Mouse (Mus musculus) hindbrain, postnatal 0 days (tissue): ENCODE measurements around the gene Iffo2. TPM values are rescaled to one million over a fixed set of nuclear protein-coding genes. Genes with fewer than 3 reads are reported as not detected.
A peak's percentile ranks its signal among the peaks of the same experiment; 100 is the strongest.
"Not testable (repeated sequence)": the region's sequence is repeated elsewhere in the genome, so short reads cannot be mapped to it uniquely, and the experiment has no call there.

ENCODE experiments used
- ATAC-seq: fragments of 200-750 bp; cut with Nextera tagmentation; 2 replicates; pipeline ENCODE4 v1.8.0; 2017; ENCODE audit warnings: mild to moderate bottlenecking, moderate TSS enrichment, moderate library complexity
- DNase-seq: peaks from one replicate; pipeline ENCODE4 v3.0.0-alpha.2; 2015; ENCODE audit warnings: low spot score
- H3K27ac ChIP-seq: fragments of 300-500 bp; sonication (generic); 2 replicates; pipeline ENCODE4 v1.5.1; 2014; ENCODE audit warnings: mild to moderate bottlenecking
- H3K27me3 ChIP-seq: fragments of 300-500 bp; sonication (generic); 2 replicates; pipeline ENCODE4 v1.6.1; 2014; ENCODE audit warnings: low read length, mixed read lengths; ENCODE audit not compliant: insufficient read depth
- H3K36me3 ChIP-seq: fragments of 300-500 bp; sonication (generic); 2 replicates; pipeline ENCODE4 v1.6.1; 2014; ENCODE audit warnings: low read length, mixed read lengths; ENCODE audit not compliant: insufficient read depth
- H3K4me1 ChIP-seq: fragments of 300-500 bp; sonication (generic); 2 replicates; pipeline ENCODE4 v1.6.1; 2014; ENCODE audit warnings: antibody characterized with exemption, low read length, mixed read lengths; ENCODE audit not compliant: insufficient read depth
- H3K4me2 ChIP-seq: fragments of 300-500 bp; sonication (generic); 2 replicates; pipeline ENCODE4 v1.6.1; 2014; ENCODE audit warnings: low read depth, mild to moderate bottlenecking, low read length, moderate library complexity, mixed read lengths
- H3K4me3 ChIP-seq: fragments of 300-500 bp; sonication (generic); 2 replicates; pipeline ENCODE4 v1.5.1; 2014; ENCODE audit warnings: low read length
- H3K9ac ChIP-seq: fragments of 300-500 bp; sonication (generic); replicated peaks from 2 replicates; pipeline ENCODE4 v1.6.1; 2014; ENCODE audit warnings: mild to moderate bottlenecking, low read length, moderate library complexity, mixed read lengths
- H3K9me3 ChIP-seq: fragments of 300-500 bp; sonication (generic); 2 replicates; pipeline ENCODE4 v1.6.1; 2016; ENCODE audit warnings: low read length, mixed read lengths
- CTCF ChIP-seq: IDR thresholded peaks from 2 replicates; pipeline ENCODE4 v1.5.1; 2016; ENCODE audit warnings: antibody characterized with exemption, control low read depth, low read depth
- WGBS: fragments of 180-500 bp; shearing (Covaris S2); extraction: QIAGEN DNeasy Blood & Tissue Kit; methylation state at CpG from one replicate; pipeline ENCODE4 v1.1.7; 2014; 5-methylcytosine and 5-hydroxymethylcytosine counted together
- polyA plus RNA-seq: library from polyadenylated mRNA; unstranded; fragments of >200 nt; fragmentation: Nextera tagmentation; extraction: Ambion mirVana; gene quantifications from 2 replicates; pipeline ENCODE4 v1.2.1, GENCODE M21; 2015
- total RNA-seq: library from RNA; depleted of rRNA; stranded (reverse); fragments of >200 nt; gene quantifications from 2 replicates; pipeline ENCODE4 v1.2.3, GENCODE M21; 2014; rRNA removed

Gene Iffo2
- total RNA-seq, result 14.4 and 14.5 TPM in 2 replicates
- 5.9 and 6.8 TPM in 2 replicates for polyA plus RNA-seq

- WGBS, result 85% methylated on average over 5 of the region's 5 CpGs
These were observed at the start of gene Iffo2 for GRCm38 (mm10) chr4:139530248-139530647. Gene Iffo2 (plus strand): TSS chr4:139530548.

GRCm38 (mm10) chr4:139481400-139481799, 48.9 kb upstream of the Iffo2 start:
- no peak overlapping the region for H3K27ac ChIP-seq
- TF ChIP-seq CTCF, result no peak
- peaks cover 2% of the 10 kb centered on the region; the same call in 1 of the 2 replicates for H3K4me1 ChIP-seq
- WGBS, result 75% methylated on average over 1 of the region's 1 CpGs
- H3K27me3 ChIP-seq, result no peaks in the 10 kb centered on the region
- DNase-seq (no peak), ATAC-seq (no peak)
- H3K36me3 ChIP-seq, result peaks cover 74% of the 10 kb centered on the region
- no peak overlapping the region for H3K9ac ChIP-seq
- H3K9me3 ChIP-seq, result no peaks in the 10 kb centered on the region
- no peak overlapping the region for H3K4me3 ChIP-seq
- H3K4me2 ChIP-seq, result no peak overlapping the region

More at GRCm38 (mm10) chr4:139530248-139530647, at the start of gene Iffo2:
- not testable (repeated sequence) for H3K4me3 ChIP-seq, H3K27me3 ChIP-seq, ATAC-seq, H3K4me1 ChIP-seq, H3K9ac ChIP-seq, H3K27ac ChIP-seq, H3K9me3 ChIP-seq, H3K36me3 ChIP-seq, DNase-seq, H3K4me2 ChIP-seq

GRCm38 (mm10) chr4:139483461-139484105, 46.8 kb upstream of the Iffo2 start:
- 79% methylated on average over 8 of the region's 8 CpGs for WGBS
- ATAC-seq, result no peak
- DNase-seq, result no peak
- Histone ChIP-seq H3K4me2 (no peak overlapping the region), H3K27me3 (no peaks in the 10 kb centered on the region), H3K36me3 (peaks cover 78% of the 10 kb centered on the region), H3K27ac (no peak overlapping the region), H3K4me3 (no peak overlapping the region), H3K4me1 (no peaks in the 10 kb centered on the region), H3K9me3 (no peaks in the 10 kb centered on the region), H3K9ac (no peak overlapping the region)
- TF ChIP-seq CTCF, result no peak

- H3K27me3 ChIP-seq, result no peaks in the 10 kb centered on the region
- no peak overlapping the region for H3K9ac ChIP-seq
- H3K4me2 ChIP-seq, result no peak overlapping the region
- no peaks in the 10 kb centered on the region for H3K4me1 ChIP-seq
- H3K36me3 ChIP-seq, result peaks cover 79% of the 10 kb centered on the region
- 67% methylated on average over 6 of the region's 7 CpGs for WGBS
- no peak overlapping the region for H3K27ac ChIP-seq
- H3K9me3 ChIP-seq, result no peaks in the 10 kb centered on the region
- no peak overlapping the region for H3K4me3 ChIP-seq
- ATAC-seq (no peak), DNase-seq (no peak)
- no peak for TF ChIP-seq CTCF
These were observed 45.9 kb upstream of the Iffo2 start for GRCm38 (mm10) chr4:139484496-139484895.

- no peak for ATAC-seq
- Histone ChIP-seq H3K4me2 (no peak overlapping the region), H3K4me3 (no peak overlapping the region), H3K9ac (no peak overlapping the region), H3K4me1 (no peaks in the 10 kb centered on the region), H3K36me3 (peaks cover 60% of the 10 kb centered on the region), H3K27ac (no peak overlapping the region), H3K27me3 (no peaks in the 10 kb centered on the region), H3K9me3 (no peaks in the 10 kb centered on the region)
- WGBS, result 47% methylated on average over 10 of the region's 10 CpGs
- no peak for TF ChIP-seq CTCF
- no peak for DNase-seq
These were observed 43.3 kb upstream of the Iffo2 start for GRCm38 (mm10) chr4:139487085-139487484.

GRCm38 (mm10) chr4:139488325-139488724, 42.0 kb upstream of the Iffo2 start:
- ATAC-seq (no peak), DNase-seq (no peak)
- Histone ChIP-seq H3K9me3 (no peaks in the 10 kb centered on the region), H3K4me3 (no peak overlapping the region), H3K4me2 (no peak overlapping the region), H3K36me3 (peaks cover 48% of the 10 kb centered on the region), H3K27me3 (no peaks in the 10 kb centered on the region), H3K9ac (no peak overlapping the region), H3K27ac (no peak overlapping the region), H3K4me1 (no peaks in the 10 kb centered on the region)
- TF ChIP-seq CTCF, result no peak
- WGBS, result 96% methylated on average over 5 of the region's 5 CpGs

- Histone ChIP-seq H3K9me3 (no peaks in the 10 kb centered on the region), H3K9ac (no peak overlapping the region), H3K27me3 (no peaks in the 10 kb centered on the region), H3K4me3 (no peak overlapping the region), H3K27ac (peak overlapping the region; percentile 74), H3K4me2 (no peak overlapping the region), H3K4me1 (no peaks in the 10 kb centered on the region), H3K36me3 (peaks cover 33% of the 10 kb centered on the region)
- TF ChIP-seq CTCF, result no peak
- ATAC-seq, result peak; percentile 61
- 44% methylated on average over 1 of the region's 1 CpGs for WGBS
- peak; percentile 76 for DNase-seq
These were observed 40.4 kb upstream of the Iffo2 start for GRCm38 (mm10) chr4:139489946-139490345.
